Mouse (Mus musculus) intestine, embryonic 16.5 days (tissue): ENCODE measurements at regions not wholly inside any gene's neighbourhood (a gene's known extent, or its start where the extent isn't known, plus 50 kb on each side); places are given as distances from the start of the nearest gene placed in this dataset.

Experiments
- ATAC-seq: fragments of 200-750 bp; cut with Nextera tagmentation; 2 replicates; pipeline ENCODE4 v1.8.0; 2017; ENCODE audit warnings: moderate TSS enrichment, moderate library complexity
- H3K27ac ChIP-seq: fragments of 300-500 bp; sonication (generic); 2 replicates; pipeline ENCODE4 v1.5.1; 2014; ENCODE audit warnings: mild to moderate bottlenecking, low read length
- H3K27me3 ChIP-seq: fragments of 300-500 bp; sonication (generic); replicated peaks from 2 replicates; pipeline ENCODE4 v1.6.1; 2014; ENCODE audit warnings: low read length, control low read depth, mixed read lengths; ENCODE audit not compliant: control insufficient read depth, insufficient read depth
- H3K36me3 ChIP-seq: fragments of 300-500 bp; sonication (generic); 2 replicates; pipeline ENCODE4 v1.6.1; 2014; ENCODE audit warnings: low read length, control low read depth; ENCODE audit not compliant: control insufficient read depth, insufficient read depth
- H3K4me1 ChIP-seq: fragments of 300-500 bp; sonication (generic); 2 replicates; pipeline ENCODE4 v1.6.1; 2014; ENCODE audit warnings: low read length, control low read depth, mixed read lengths; ENCODE audit not compliant: control insufficient read depth, insufficient read depth
- H3K4me2 ChIP-seq: fragments of 300-500 bp; sonication (generic); 2 replicates; pipeline ENCODE4 v1.6.1; 2014; ENCODE audit warnings: low read depth, low read length, control low read depth
- H3K4me3 ChIP-seq: fragments of 300-500 bp; sonication (generic); 2 replicates; pipeline ENCODE4 v1.5.1; 2014; ENCODE audit warnings: mild to moderate bottlenecking, low read length
- H3K9ac ChIP-seq: fragments of 300-500 bp; sonication (generic); 2 replicates; pipeline ENCODE4 v1.6.1; 2014; ENCODE audit warnings: low read depth, low read length
- H3K9me3 ChIP-seq: fragments of 300-500 bp; sonication (generic); 2 replicates; pipeline ENCODE4 v1.6.1; 2016; ENCODE audit warnings: low read length, control low read depth; ENCODE audit not compliant: control insufficient read depth
- WGBS: fragments of 180-500 bp; shearing (Covaris S2); extraction: QIAGEN DNeasy Blood & Tissue Kit; methylation state at CpG from one replicate; pipeline ENCODE4 v1.1.7; 2014; 5-methylcytosine and 5-hydroxymethylcytosine counted together

GRCm38 (mm10) chr16:24183216-24183615 lies 194.6 kb upstream of the Bcl6 start:
- no peak for ATAC-seq
- no peak overlapping the region for H3K9ac ChIP-seq
- no peaks in the 10 kb centered on the region for H3K36me3 ChIP-seq
- no peak overlapping the region for H3K4me2 ChIP-seq
- no peaks in the 10 kb centered on the region for H3K9me3 ChIP-seq
- H3K4me1 ChIP-seq = no peaks in the 10 kb centered on the region
- no peaks in the 10 kb centered on the region for H3K27me3 ChIP-seq
- no peak overlapping the region for H3K27ac ChIP-seq
- H3K4me3 ChIP-seq = no peak overlapping the region
- WGBS = 80% methylated on average over 3 of the region's 3 CpGs

GRCm38 (mm10) chr16:24181388-24181787 lies 192.7 kb upstream of the Bcl6 start:
- 81% methylated on average over 3 of the region's 3 CpGs for WGBS

GRCm38 (mm10) chr16:24180666-24181065 lies 192.0 kb upstream of the Bcl6 start:
- WGBS = 76% methylated on average over 5 of the region's 5 CpGs
- Histone ChIP-seq H3K4me1 (no peaks in the 10 kb centered on the region), H3K36me3 (no peaks in the 10 kb centered on the region), H3K27ac (no peak overlapping the region), H3K4me3 (no peak overlapping the region), H3K27me3 (no peaks in the 10 kb centered on the region), H3K9ac (no peak overlapping the region), H3K4me2 (no peak overlapping the region), H3K9me3 (no peaks in the 10 kb centered on the region)
- no peak for ATAC-seq

More at GRCm38 (mm10) chr16:24181388-24181787, 192.7 kb upstream of the Bcl6 start:
- ATAC-seq = no peak
- Histone ChIP-seq H3K4me2 (no peak overlapping the region), H3K4me1 (no peaks in the 10 kb centered on the region), H3K9me3 (no peaks in the 10 kb centered on the region), H3K36me3 (no peaks in the 10 kb centered on the region), H3K27ac (no peak overlapping the region), H3K27me3 (no peaks in the 10 kb centered on the region), H3K4me3 (no peak overlapping the region), H3K9ac (no peak overlapping the region)

GRCm38 (mm10) chr16:24177564-24177963 lies 188.9 kb upstream of the Bcl6 start:
- 81% methylated on average over 2 of the region's 2 CpGs for WGBS
- Histone ChIP-seq H3K9ac (no peak overlapping the region), H3K36me3 (no peaks in the 10 kb centered on the region), H3K27me3 (no peaks in the 10 kb centered on the region), H3K4me2 (no peak overlapping the region), H3K4me3 (no peak overlapping the region), H3K4me1 (no peaks in the 10 kb centered on the region), H3K9me3 (no peaks in the 10 kb centered on the region), H3K27ac (no peak overlapping the region)
- no peak for ATAC-seq

- H3K4me2 ChIP-seq = no peak overlapping the region
- H3K27ac ChIP-seq = no peak overlapping the region
- H3K36me3 ChIP-seq = no peaks in the 10 kb centered on the region
- H3K9me3 ChIP-seq = no peaks in the 10 kb centered on the region
- no peaks in the 10 kb centered on the region for H3K4me1 ChIP-seq
- ATAC-seq = no peak
- 75% methylated on average over 7 of the region's 7 CpGs for whole genome bisulfite sequencing
- H3K27me3 ChIP-seq = no peaks in the 10 kb centered on the region
- no peak overlapping the region for H3K4me3 ChIP-seq
- no peak overlapping the region for H3K9ac ChIP-seq
Measured at GRCm38 (mm10) chr16:24177131-24177530, 188.5 kb upstream of the Bcl6 start.

GRCm38 (mm10) chr16:24176057-24176456 lies 187.4 kb upstream of the Bcl6 start:
- Histone ChIP-seq H3K9me3 (no peaks in the 10 kb centered on the region), H3K4me1 (no peaks in the 10 kb centered on the region), H3K27me3 (no peaks in the 10 kb centered on the region), H3K36me3 (no peaks in the 10 kb centered on the region), H3K4me2 (no peak overlapping the region), H3K27ac (no peak overlapping the region), H3K4me3 (no peak overlapping the region), H3K9ac (no peak overlapping the region)
- 47% methylated on average over 2 of the region's 2 CpGs for WGBS
- ATAC-seq = no peak

- Histone ChIP-seq H3K4me3 (no peak overlapping the region), H3K36me3 (no peaks in the 10 kb centered on the region), H3K4me2 (no peak overlapping the region), H3K27me3 (no peaks in the 10 kb centered on the region), H3K27ac (no peak overlapping the region), H3K9ac (no peak overlapping the region), H3K9me3 (no peaks in the 10 kb centered on the region), H3K4me1 (no peaks in the 10 kb centered on the region)
- WGBS = 72% methylated on average over 9 of the region's 9 CpGs
- no peak for ATAC-seq
Measured at GRCm38 (mm10) chr16:24175235-24175760, 186.6 kb upstream of the Bcl6 start.

GRCm38 (mm10) chr16:24174595-24174994 lies 185.9 kb upstream of the Bcl6 start:
- Histone ChIP-seq H3K27ac (no peak overlapping the region), H3K9me3 (no peaks in the 10 kb centered on the region), H3K9ac (no peak overlapping the region), H3K4me1 (no peaks in the 10 kb centered on the region), H3K4me2 (no peak overlapping the region), H3K4me3 (no peak overlapping the region), H3K36me3 (no peaks in the 10 kb centered on the region), H3K27me3 (no peaks in the 10 kb centered on the region)
- ATAC-seq = no peak
- WGBS = 87% methylated on average over 3 of the region's 3 CpGs

GRCm38 (mm10) chr16:24173783-24174518 lies 185.3 kb upstream of the Bcl6 start:
- no peaks in the 10 kb centered on the region for H3K36me3 ChIP-seq
- H3K27ac ChIP-seq = no peak overlapping the region
- H3K4me1 ChIP-seq = no peaks in the 10 kb centered on the region
- H3K4me3 ChIP-seq = no peak overlapping the region
- H3K9me3 ChIP-seq = no peaks in the 10 kb centered on the region
- no peak overlapping the region for H3K9ac ChIP-seq
- H3K27me3 ChIP-seq = no peaks in the 10 kb centered on the region
- no peak overlapping the region for H3K4me2 ChIP-seq
- 85% methylated on average over 5 of the region's 5 CpGs for WGBS
- ATAC-seq = no peak

- Histone ChIP-seq H3K4me2 (no peak overlapping the region), H3K27ac (no peak overlapping the region), H3K27me3 (no peaks in the 10 kb centered on the region), H3K36me3 (no peaks in the 10 kb centered on the region), H3K4me3 (no peak overlapping the region), H3K9ac (no peak overlapping the region), H3K9me3 (no peaks in the 10 kb centered on the region), H3K4me1 (no peaks in the 10 kb centered on the region)
- WGBS = 89% methylated on average over 2 of the region's 2 CpGs
- ATAC-seq = no peak
Measured at GRCm38 (mm10) chr16:24172653-24173052, 184.0 kb upstream of the Bcl6 start.
